ENCODE assay signal across 8 mouse cellular contexts in genomic region chr3:93447138-93447841, GRCm38 (mm10). TPM values are rescaled to one million over a fixed set of nuclear protein-coding genes. Genes with fewer than 3 reads are reported as not detected.
DNase-seq lines count a peak whose midpoint lies in the region; ATAC-seq and TF ChIP-seq lines count a peak whose summit lies in the region.

No protein-coding gene starts in this region.

- no peak for ATAC-seq in erythroblast, adult 5-6 weeks (replicated peaks; ENCODE audit: low FRiP score, poor library complexity, severe bottlenecking)
- peak; percentile 47; the same call in 1 of the 2 replicates for ATAC-seq in kidney, embryonic 14.5 days (ENCODE audit: low FRiP score, low TSS enrichment)
- ATAC-seq in limb, embryonic 14.5 days (ENCODE audit: low FRiP score, low read depth), result peak; percentile 27; the same call in 1 of the 2 replicates
- peak; percentile 47 for ATAC-seq in midbrain, embryonic 14.5 days (ENCODE audit: low FRiP score, low TSS enrichment)

- no peak overlapping the region for H3K27ac ChIP-seq in embryonic facial prominence, embryonic 10.5 days (replicated peaks)
- peak overlapping the region; percentile 42; the same call in 1 of the 2 replicates for H3K27ac ChIP-seq in heart, embryonic 10.5 days
- H3K27ac ChIP-seq in kidney, embryonic 14.5 days (ENCODE audit: low read depth, low read length), result 0 out of 2 replicates have a peak overlapping the region, but pooled peaks have one; percentile 24
- no peak overlapping the region for H3K27ac ChIP-seq in limb, embryonic 14.5 days (replicated peaks; ENCODE audit: low read depth, low read length)
- no peak overlapping the region for H3K27ac ChIP-seq in midbrain, embryonic 14.5 days (replicated peaks; ENCODE audit: low read depth, low read length)

- no peak for TF ChIP-seq POLR2A in limb, embryonic 14.5 days (IDR thresholded peaks at IDR 0.05; ENCODE audit: borderline replicate concordance, extremely low read depth, insufficient read depth, insufficient read length)

- peaks cover 11% of the 10 kb centered on the region; the same call in 1 of the 2 replicates for H3K9me3 ChIP-seq in erythroblast, embryonic 14.5 days (ENCODE audit: control insufficient read depth, low read length)
- no peaks in the 10 kb centered on the region for H3K9me3 ChIP-seq in embryonic facial prominence, embryonic 10.5 days
- no peaks in the 10 kb centered on the region for H3K9me3 ChIP-seq in heart, embryonic 10.5 days
- no peaks in the 10 kb centered on the region for H3K9me3 ChIP-seq in kidney, embryonic 14.5 days (ENCODE audit: control insufficient read depth, low read length)
- no peaks in the 10 kb centered on the region for H3K9me3 ChIP-seq in limb, embryonic 14.5 days (ENCODE audit: control insufficient read depth, low read length)
- H3K9me3 ChIP-seq in midbrain, embryonic 14.5 days (ENCODE audit: control insufficient read depth, low read length), result no peaks in the 10 kb centered on the region

- WGBS in embryonic facial prominence, embryonic 10.5 days, result under 1% methylated on average over 59 of the region's 59 CpGs
- under 1% methylated on average over 59 of the region's 59 CpGs for WGBS in heart, embryonic 10.5 days
- under 1% methylated on average over 59 of the region's 59 CpGs for WGBS in kidney, embryonic 14.5 days
- under 1% methylated on average over 59 of the region's 59 CpGs for WGBS in limb, embryonic 14.5 days
- WGBS in midbrain, embryonic 14.5 days, result under 1% methylated on average over 59 of the region's 59 CpGs

- peak overlapping the region; percentile 28 for H3K4me3 ChIP-seq in erythroblast, embryonic 14.5 days (replicated peaks)
- H3K4me3 ChIP-seq in embryonic facial prominence, embryonic 10.5 days, result peak overlapping the region; percentile 65
- peak overlapping the region; percentile 69 for H3K4me3 ChIP-seq in heart, embryonic 10.5 days
- H3K4me3 ChIP-seq in kidney, embryonic 14.5 days (ENCODE audit: low read length), result peak overlapping the region; percentile 57
- H3K4me3 ChIP-seq in limb, embryonic 14.5 days (replicated peaks; ENCODE audit: low read length), result peak overlapping the region; percentile 57
- peak overlapping the region; percentile 63 for H3K4me3 ChIP-seq in midbrain, embryonic 14.5 days (replicated peaks; ENCODE audit: low read depth, low read length)

- no peaks in the 10 kb centered on the region for H3K4me1 ChIP-seq in erythroblast, embryonic 14.5 days (ENCODE audit: control insufficient read depth)
- H3K4me1 ChIP-seq in embryonic facial prominence, embryonic 10.5 days, result peaks cover 36% of the 10 kb centered on the region
- peaks cover 22% of the 10 kb centered on the region for H3K4me1 ChIP-seq in heart, embryonic 10.5 days
- H3K4me1 ChIP-seq in kidney, embryonic 14.5 days (ENCODE audit: control insufficient read depth, insufficient read depth, low read length), result 0 out of 2 replicates have a peak, but pooled peaks cover 11% of the 10 kb centered on the region
- 0 out of 2 replicates have a peak, but pooled peaks cover 4% of the 10 kb centered on the region for H3K4me1 ChIP-seq in limb, embryonic 14.5 days (ENCODE audit: control insufficient read depth, insufficient read depth, low read length)
- peaks cover 7% of the 10 kb centered on the region for H3K4me1 ChIP-seq in midbrain, embryonic 14.5 days (ENCODE audit: control insufficient read depth, insufficient read depth, low read length)

- DNase-seq in embryonic facial prominence, embryonic 10.5 days (ENCODE audit: low spot score), result peak; percentile 82
- peak; percentile 80 for DNase-seq in heart, embryonic 10.5 days (ENCODE audit: low spot score)
- peak; percentile 51 for DNase-seq in limb, embryonic 14.5 days (ENCODE audit: low spot score)
- DNase-seq in midbrain, embryonic 14.5 days, result peak; percentile 85
- DNase-seq in telencephalon, adult 2 months (ENCODE audit: low read depth, low spot score), result peak; percentile 75

- H3K4me2 ChIP-seq in kidney, embryonic 14.5 days (replicated peaks; ENCODE audit: low read depth, low read length), result peak overlapping the region; percentile 92
- peak overlapping the region; percentile 92 for H3K4me2 ChIP-seq in limb, embryonic 14.5 days (replicated peaks; ENCODE audit: low read depth, low read length, severe bottlenecking)
- peak overlapping the region; percentile 94 for H3K4me2 ChIP-seq in midbrain, embryonic 14.5 days (ENCODE audit: low read length)

- peak overlapping the region; percentile 50 for H3K9ac ChIP-seq in kidney, embryonic 14.5 days (ENCODE audit: low read depth, low read length)
- peak overlapping the region; percentile 44 for H3K9ac ChIP-seq in limb, embryonic 14.5 days (ENCODE audit: low read depth, low read length, severe bottlenecking)
- peak overlapping the region; percentile 34; the same call in 1 of the 2 replicates for H3K9ac ChIP-seq in midbrain, embryonic 14.5 days (replicated peaks; ENCODE audit: low read length)

- peaks cover 71% of the 10 kb centered on the region for H3K27me3 ChIP-seq in erythroblast, embryonic 14.5 days (ENCODE audit: control insufficient read depth)
- peaks cover 71% of the 10 kb centered on the region for H3K27me3 ChIP-seq in embryonic facial prominence, embryonic 10.5 days (replicated peaks; ENCODE audit: low read depth, poor library complexity, severe bottlenecking)
- H3K27me3 ChIP-seq in heart, embryonic 10.5 days (ENCODE audit: insufficient read depth, poor library complexity, severe bottlenecking), result peaks cover 32% of the 10 kb centered on the region
- peaks cover 42% of the 10 kb centered on the region for H3K27me3 ChIP-seq in kidney, embryonic 14.5 days (ENCODE audit: control insufficient read depth, insufficient read depth, low read length)
- peaks cover 34% of the 10 kb centered on the region for H3K27me3 ChIP-seq in limb, embryonic 14.5 days (ENCODE audit: control insufficient read depth, insufficient read depth, low read length)
- H3K27me3 ChIP-seq in midbrain, embryonic 14.5 days (ENCODE audit: control insufficient read depth, insufficient read depth, low read length), result peaks cover 33% of the 10 kb centered on the region

- H3K36me3 ChIP-seq in erythroblast, embryonic 14.5 days (ENCODE audit: control insufficient read depth), result no peaks in the 10 kb centered on the region
- H3K36me3 ChIP-seq in embryonic facial prominence, embryonic 10.5 days (replicated peaks), result no peaks in the 10 kb centered on the region
- H3K36me3 ChIP-seq in heart, embryonic 10.5 days, result no peaks in the 10 kb centered on the region
- H3K36me3 ChIP-seq in kidney, embryonic 14.5 days (ENCODE audit: control insufficient read depth, insufficient read depth, low read length), result no peaks in the 10 kb centered on the region
- no peaks in the 10 kb centered on the region for H3K36me3 ChIP-seq in limb, embryonic 14.5 days (ENCODE audit: control insufficient read depth, insufficient read depth, low read length)
- no peaks in the 10 kb centered on the region for H3K36me3 ChIP-seq in midbrain, embryonic 14.5 days (ENCODE audit: control insufficient read depth, insufficient read depth, low read length)

RNA-seq across cellular contexts. Expression of gene Tchh, which starts 5.2 kb away (rescaled TPM):
- polyA plus RNA-seq in erythroblast, embryonic 14.5 days (2012), result not detected in 2 replicates
- total RNA-seq in erythroblast, adult 5-6 weeks (2015; ENCODE audit: low replicate concordance), result 0.19 TPM in 1 of 2 replicates, not detected in the other
- not detected in 2 replicates for total RNA-seq in erythroblast, adult 5-6 weeks (2017; ENCODE audit: low replicate concordance)
- 0.29 and 0.32 TPM in 2 replicates for polyA plus RNA-seq in embryonic facial prominence, embryonic 10.5 days (2016; fragmentation: Nextera tagmentation; extraction: Ambion mirVana)
- polyA plus RNA-seq in heart, embryonic 10.5 days (2016; fragmentation: Nextera tagmentation; extraction: Ambion mirVana), result 0.20 and 0.38 TPM in 2 replicates
- 1.5 and 3.0 TPM in 2 replicates for polyA plus RNA-seq in kidney, embryonic 14.5 days (2014; fragmentation: Nextera tagmentation; extraction: Ambion mirVana)
- 0.54 and 1.3 TPM in 2 replicates for polyA plus RNA-seq in limb, embryonic 14.5 days (2012; rRNA removed)
- 2.5 and 2.6 TPM in 2 replicates for polyA plus RNA-seq in limb, embryonic 14.5 days (2014; fragmentation: Nextera tagmentation; extraction: Ambion mirVana)
- 0.69 and 1.2 TPM in 2 replicates for polyA plus RNA-seq in midbrain, embryonic 14.5 days (2014; fragmentation: Nextera tagmentation; extraction: Ambion mirVana)

RNA-seq across cellular contexts. Expression of gene Tchhl1, which starts 21.3 kb away (rescaled TPM):
- not detected in 2 replicates for polyA plus RNA-seq in erythroblast, embryonic 14.5 days (2012)
- total RNA-seq in erythroblast, adult 5-6 weeks (2015; ENCODE audit: low replicate concordance), result not detected in 2 replicates
- total RNA-seq in erythroblast, adult 5-6 weeks (2017; ENCODE audit: low replicate concordance), result not detected in 2 replicates
- not detected in 2 replicates for polyA plus RNA-seq in embryonic facial prominence, embryonic 10.5 days (2016; fragmentation: Nextera tagmentation; extraction: Ambion mirVana)
- polyA plus RNA-seq in heart, embryonic 10.5 days (2016; fragmentation: Nextera tagmentation; extraction: Ambion mirVana), result not detected in 2 replicates
- polyA plus RNA-seq in kidney, embryonic 14.5 days (2014; fragmentation: Nextera tagmentation; extraction: Ambion mirVana), result 0.46 and 0.54 TPM in 2 replicates
- polyA plus RNA-seq in limb, embryonic 14.5 days (2012; rRNA removed), result not detected in 2 replicates
- not detected in 2 replicates for polyA plus RNA-seq in limb, embryonic 14.5 days (2014; fragmentation: Nextera tagmentation; extraction: Ambion mirVana)
- polyA plus RNA-seq in midbrain, embryonic 14.5 days (2014; fragmentation: Nextera tagmentation; extraction: Ambion mirVana), result not detected in 2 replicates

RNA-seq across cellular contexts. Expression of gene Rptn, which starts 53.8 kb away (rescaled TPM):
- polyA plus RNA-seq in erythroblast, embryonic 14.5 days (2012), result 0.01 TPM in 1 of 2 replicates, not detected in the other
- total RNA-seq in erythroblast, adult 5-6 weeks (2015; ENCODE audit: low replicate concordance), result not detected in 2 replicates
- not detected in 2 replicates for total RNA-seq in erythroblast, adult 5-6 weeks (2017; ENCODE audit: low replicate concordance)
- not detected in 2 replicates for polyA plus RNA-seq in embryonic facial prominence, embryonic 10.5 days (2016; fragmentation: Nextera tagmentation; extraction: Ambion mirVana)
- polyA plus RNA-seq in heart, embryonic 10.5 days (2016; fragmentation: Nextera tagmentation; extraction: Ambion mirVana), result not detected in 2 replicates
- polyA plus RNA-seq in kidney, embryonic 14.5 days (2014; fragmentation: Nextera tagmentation; extraction: Ambion mirVana), result not detected in 2 replicates
- not detected in 2 replicates for polyA plus RNA-seq in limb, embryonic 14.5 days (2012; rRNA removed)
- polyA plus RNA-seq in limb, embryonic 14.5 days (2014; fragmentation: Nextera tagmentation; extraction: Ambion mirVana), result not detected in 2 replicates
- not detected in 2 replicates for polyA plus RNA-seq in midbrain, embryonic 14.5 days (2014; fragmentation: Nextera tagmentation; extraction: Ambion mirVana)

Comparison
In these comparisons a context has a peak if more than half of its experiments do, and no peak if none do; other contexts are left out.
1. H3K27ac ChIP-seq: peak in heart, embryonic 10.5 days (single experiment) and kidney, embryonic 14.5 days (single experiment); none in embryonic facial prominence, embryonic 10.5 days (single experiment), limb, embryonic 14.5 days (single experiment) and midbrain, embryonic 14.5 days (single experiment).
2. Peak in every context shown above with its lines, with median percentiles within 50 percentile points of each other: H3K4me3 ChIP-seq, DNase-seq, H3K4me2 ChIP-seq and H3K9ac ChIP-seq.